ENCODE assay signal across 11 mouse cellular contexts in the genomic region with DNA sequence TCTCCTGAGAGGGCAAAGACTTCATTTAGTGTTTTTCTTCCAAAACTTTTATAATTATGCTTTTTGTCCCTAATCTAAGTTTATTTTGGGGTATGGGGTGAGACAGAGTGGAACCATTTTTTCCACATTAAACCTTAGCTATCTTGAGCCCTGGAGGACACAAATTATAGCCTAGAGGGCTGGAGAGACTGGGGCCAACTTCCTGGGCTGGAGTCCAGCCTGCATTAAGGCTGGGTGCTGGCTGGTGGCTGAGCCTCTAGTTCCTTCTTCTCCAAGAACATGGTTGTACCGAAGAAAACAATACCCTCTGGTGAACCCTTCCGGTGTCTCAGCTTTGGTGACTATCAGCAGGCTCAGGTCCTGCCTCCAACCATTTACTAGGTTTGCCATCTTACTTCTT. TPM values are rescaled to one million over a fixed set of nuclear protein-coding genes. Genes with fewer than 3 reads are reported as not detected.
"Had no signal": no experiment of that assay in that cellular context is flagged by ENCODE, and none has a peak within 500 bp of the region (broad histone marks: within the 10 kb centered on the region; RNA-seq: fewer than 3 reads in every experiment).

No protein-coding gene starts in this region.

- DNase-seq: kidney, adult 18-20 months; kidney, postnatal 14 days; left cerebral cortex, postnatal 4 days; liver, embryonic 13.5 days; thymus, postnatal 4 days had no signal

- H3K9ac ChIP-seq: kidney, embryonic 15.5 days; limb, embryonic 13.5 days; liver, embryonic 13.5 days; midbrain, embryonic 13.5 days had no signal

- ATAC-seq: midbrain, embryonic 13.5 days had no signal

- H3K36me3 ChIP-seq: kidney, embryonic 15.5 days; limb, embryonic 13.5 days; liver, embryonic 13.5 days; midbrain, embryonic 13.5 days had no signal

- H3K27ac ChIP-seq: kidney, embryonic 15.5 days; limb, embryonic 13.5 days; liver, embryonic 13.5 days; midbrain, embryonic 13.5 days; stomach, postnatal 0 days had no signal

- H3K27me3 ChIP-seq: kidney, embryonic 15.5 days; limb, embryonic 13.5 days; midbrain, embryonic 13.5 days had no signal

- H3K4me3 ChIP-seq: kidney, embryonic 15.5 days; limb, embryonic 13.5 days; liver, embryonic 13.5 days; midbrain, embryonic 13.5 days had no signal

- H3K9me3 ChIP-seq: kidney, embryonic 15.5 days; limb, embryonic 13.5 days; liver, embryonic 13.5 days; midbrain, embryonic 13.5 days had no signal

- H3K4me2 ChIP-seq: kidney, embryonic 15.5 days; limb, embryonic 13.5 days; liver, embryonic 13.5 days; midbrain, embryonic 13.5 days had no signal

- H3K4me1 ChIP-seq: kidney, embryonic 15.5 days; limb, embryonic 13.5 days; liver, embryonic 13.5 days; midbrain, embryonic 13.5 days had no signal

RNA-seq across cellular contexts. Expression of a gene that starts 27.3 kb away (rescaled TPM):
- polyA plus RNA-seq: large intestine, adult 2 months; limb, embryonic 13.5 days; liver, embryonic 13.5 days; midbrain, embryonic 13.5 days; midbrain, postnatal 0 days; stomach, postnatal 0 days had no signal
